Mouse (Mus musculus): ENCODE data around the gene Unc80.

DNA sequence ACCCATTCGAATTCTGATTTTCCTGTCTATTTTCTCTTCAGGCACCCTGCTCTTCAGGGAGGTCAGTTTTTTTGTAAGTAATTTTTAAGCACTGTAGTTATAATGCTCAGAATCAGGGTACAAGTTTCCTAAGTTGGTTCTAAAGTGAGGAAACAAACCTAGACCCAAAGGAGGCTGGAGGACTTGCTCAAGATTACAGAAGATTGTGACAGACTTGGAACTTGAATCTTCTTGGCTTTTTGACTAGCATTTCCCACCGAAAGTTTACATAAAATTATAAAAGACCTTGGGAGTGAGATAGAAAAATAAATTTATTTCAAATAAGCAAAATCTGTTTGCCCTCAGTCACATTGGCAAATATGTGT is 233.4 kb downstream of the Unc80 start:
- TF ChIP-seq CTCF (IDR thresholded peaks at IDR 0.05; ENCODE audit: control insufficient read depth, insufficient read depth, insufficient read length) (no peak), FOSL1 (IDR thresholded peaks at IDR 0.05; ENCODE audit: insufficient read depth, low read length, poor library complexity, severe bottlenecking) (no peak), MYOG (IDR thresholded peaks at IDR 0.05; ENCODE audit: control insufficient read depth, extremely low read depth, insufficient read length) (no peak), MAX (IDR thresholded peaks at IDR 0.05) (no peak), USF1 (IDR thresholded peaks at IDR 0.05; ENCODE audit: low read depth) (no peak), CEBPB (IDR thresholded peaks at IDR 0.05; ENCODE audit: low read depth) (no peak), MYOD1 (IDR thresholded peaks at IDR 0.05; ENCODE audit: control insufficient read depth, insufficient read length, low read depth) (no peak)
